Mouse (Mus musculus) cerebellum, adult 2 months (tissue): ENCODE data around the gene Fbxo27. TPM values are rescaled to one million over a fixed set of nuclear protein-coding genes. Genes with fewer than 3 reads are reported as not detected.

Source experiments
- DNase-seq, 2 experiments: peaks; one replicate each; pipeline ENCODE4 v3.0.0; 2021
- H3K27ac ChIP-seq: fragments of 200-500 bp; 2 replicates; pipeline ENCODE4 v1.5.1; 2012; ENCODE audit warnings: low read length, control low read depth, inconsistent platforms; ENCODE audit not compliant: insufficient read depth
- H3K27me3 ChIP-seq: fragments of 200-500 bp; 2 replicates; pipeline ENCODE4 v1.6.1; 2012; ENCODE audit warnings: inconsistent platforms, mild to moderate bottlenecking, low read length, moderate library complexity; ENCODE audit not compliant: control insufficient read depth, insufficient read depth
- H3K4me1 ChIP-seq: fragments of 200-500 bp; 2 replicates; pipeline ENCODE4 v1.6.1; 2011; ENCODE audit warnings: low read length; ENCODE audit not compliant: control insufficient read depth, insufficient read depth
- H3K4me3 ChIP-seq: fragments of 200-500 bp; replicated peaks from 2 replicates; pipeline ENCODE3; 2011; ENCODE audit warnings: mild to moderate bottlenecking, low read depth, low read length, control low read depth; ENCODE audit not compliant: insufficient read depth
- CTCF ChIP-seq: fragments of 200-500 bp; IDR thresholded peaks from 2 replicates; pipeline ENCODE4 v1.5.1; 2011; ENCODE audit warnings: low read depth, mild to moderate bottlenecking, control low read depth, low read length, moderate library complexity, borderline replicate concordance; ENCODE audit not compliant: insufficient read depth
- POLR2A ChIP-seq: fragments of 200-500 bp; IDR thresholded peaks from 2 replicates; pipeline ENCODE4 v1.6.1; 2011; ENCODE audit warnings: low read length, control low read depth, borderline replicate concordance; ENCODE audit not compliant: insufficient read depth
- WGBS: fragments of 180-500 bp; shearing (Covaris S2); methylation state at CpG from one replicate; pipeline ENCODE4 v1.1.7; 2018; 5-methylcytosine and 5-hydroxymethylcytosine counted together
- polyA plus RNA-seq: library from polyadenylated mRNA; depleted of rRNA; stranded (reverse); fragments of >200 nt; gene quantifications from 2 replicates; pipeline ENCODE4 v1.2.3, GENCODE M21; 2012

Fbxo27 gene
- polyA plus RNA-seq, 1 experiment = 66.4 TPM

- DNase-seq = no peak
- TF ChIP-seq CTCF (no peak), POLR2A (no peak)
- Histone ChIP-seq H3K27ac (no peak overlapping the region), H3K27me3 (no peaks in the 10 kb centered on the region), H3K4me3 (no peak overlapping the region), H3K4me1 (peaks cover 6% of the 10 kb centered on the region)
- 94% methylated on average over 7 of the region's 7 CpGs for WGBS
Observed at GRCm38 (mm10) chr7:28722079-28722478, 29.4 kb downstream of the Fbxo27 start.

- H3K4me1 ChIP-seq = peaks cover 6% of the 10 kb centered on the region
- no peaks in the 10 kb centered on the region for H3K27me3 ChIP-seq
- H3K4me3 ChIP-seq = no peak overlapping the region
- DNase-seq = no peak
- H3K27ac ChIP-seq = no peak overlapping the region
- TF ChIP-seq POLR2A (no peak), CTCF (no peak)
- WGBS = 96% methylated on average over 2 of the region's 2 CpGs
Observed at GRCm38 (mm10) chr7:28724613-28725012, 32.0 kb downstream of the Fbxo27 start.

- TF ChIP-seq POLR2A = no peak
- TF ChIP-seq CTCF = peak; percentile 85
- DNase-seq = peak; percentile 83 to 86
- no peak overlapping the region; the same call in 1 of the 2 replicates for H3K27ac ChIP-seq
- 3% methylated on average over 14 of the region's 14 CpGs for WGBS
- no peak overlapping the region for H3K4me3 ChIP-seq
- H3K27me3 ChIP-seq = no peaks in the 10 kb centered on the region
- peaks cover 3% of the 10 kb centered on the region; the same call in 1 of the 2 replicates for H3K4me1 ChIP-seq
Observed at GRCm38 (mm10) chr7:28726600-28726999, 34.0 kb downstream of the Fbxo27 start.

GRCm38 (mm10) chr7:28727649-28728340 is 35.1 kb downstream of the Fbxo27 start:
- Histone ChIP-seq H3K4me3 (no peak overlapping the region), H3K4me1 (peaks cover 3% of the 10 kb centered on the region; the same call in 1 of the 2 replicates), H3K27me3 (no peaks in the 10 kb centered on the region), H3K27ac (no peak overlapping the region)
- TF ChIP-seq CTCF (peak; percentile 26; the same call in 1 of the 2 replicates), POLR2A (no peak)
- DNase-seq = no peak
- WGBS = 35% methylated on average over 10 of the region's 10 CpGs

- no peaks in the 10 kb centered on the region for H3K4me1 ChIP-seq
- WGBS = 5% methylated on average over 58 of the region's 58 CpGs
- DNase-seq = peak; percentile 57 to 63
- H3K27me3 ChIP-seq = no peaks in the 10 kb centered on the region
- TF ChIP-seq CTCF (no peak), POLR2A (no peak)
- no peak overlapping the region for H3K27ac ChIP-seq
- H3K4me3 ChIP-seq = peak overlapping the region; percentile 7
Observed at GRCm38 (mm10) chr7:28732341-28733142, 39.9 kb downstream of the Fbxo27 start.

- WGBS = 17% methylated on average over 11 of the region's 11 CpGs
Observed at GRCm38 (mm10) chr7:28733211-28733610, 40.6 kb downstream of the Fbxo27 start.

GRCm38 (mm10) chr7:28735701-28736100 is 43.1 kb downstream of the Fbxo27 start:
- Histone ChIP-seq H3K4me3 (no peak overlapping the region), H3K27ac (no peak overlapping the region), H3K27me3 (no peaks in the 10 kb centered on the region), H3K4me1 (peaks cover 9% of the 10 kb centered on the region; the same call in 1 of the 2 replicates)
- DNase-seq = no peak
- TF ChIP-seq POLR2A (no peak), CTCF (no peak)
- WGBS = 84% methylated on average over 6 of the region's 6 CpGs

More at GRCm38 (mm10) chr7:28733211-28733610, 40.6 kb downstream of the Fbxo27 start:
- H3K27me3 ChIP-seq = no peaks in the 10 kb centered on the region
- no peak for TF ChIP-seq POLR2A
- no peak for TF ChIP-seq CTCF
- H3K4me3 ChIP-seq = peak overlapping the region; percentile 7
- no peak for DNase-seq
- no peaks in the 10 kb centered on the region for H3K4me1 ChIP-seq
- no peak overlapping the region for H3K27ac ChIP-seq
